Mouse (Mus musculus) urinary bladder, adult 18-20 months (tissue): ENCODE data around the gene Ets1.

Source experiments
- DNase-seq, 2 experiments: peaks; one replicate each; pipeline ENCODE4 v3.0.0; 2022; ENCODE audit warnings: low spot score in 2 of 2, mixed read lengths in 2 of 2

The Ets1 gene

DNA sequence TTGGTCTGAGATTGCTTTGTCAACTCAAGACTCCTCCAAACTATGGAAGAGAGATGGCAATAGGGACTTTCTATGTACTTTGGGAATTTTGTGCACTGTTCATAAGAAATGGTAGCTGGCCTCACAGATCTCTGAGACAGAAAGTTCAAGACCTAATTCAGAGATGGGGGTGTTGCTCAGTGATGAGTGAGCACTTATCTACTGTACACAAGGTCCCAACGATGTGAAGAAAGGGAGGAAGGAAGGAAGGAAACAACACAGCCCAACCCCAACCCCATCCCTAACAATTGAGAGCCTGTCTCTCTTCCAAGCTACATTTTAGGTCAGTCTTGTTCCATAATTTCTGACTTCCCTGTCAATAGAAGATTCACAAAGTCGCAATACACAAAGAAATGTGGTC, 125.3 kb downstream of the Ets1 start:
- DNase-seq = no peak

DNA sequence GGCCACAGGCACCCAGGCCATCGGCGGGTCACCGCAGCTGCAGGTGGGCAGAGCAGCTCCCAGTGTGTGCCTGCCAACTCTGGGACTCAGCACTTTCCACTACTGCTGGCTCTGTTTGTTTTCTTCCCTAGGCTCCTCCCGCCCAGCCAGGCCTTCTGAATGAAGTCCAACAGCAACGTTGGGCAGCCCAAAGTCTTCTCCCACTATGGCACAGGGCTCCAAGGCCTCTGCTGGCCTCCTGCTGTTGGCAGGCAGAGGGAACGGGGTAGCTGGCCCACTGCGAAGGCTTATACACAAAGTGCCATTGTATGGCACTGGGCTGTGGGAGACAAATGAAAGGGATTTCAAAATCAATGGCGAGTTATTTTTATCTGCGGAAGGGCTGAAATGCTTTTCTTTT, 128.4 kb downstream of the Ets1 start:
- DNase-seq = no peak

DNA sequence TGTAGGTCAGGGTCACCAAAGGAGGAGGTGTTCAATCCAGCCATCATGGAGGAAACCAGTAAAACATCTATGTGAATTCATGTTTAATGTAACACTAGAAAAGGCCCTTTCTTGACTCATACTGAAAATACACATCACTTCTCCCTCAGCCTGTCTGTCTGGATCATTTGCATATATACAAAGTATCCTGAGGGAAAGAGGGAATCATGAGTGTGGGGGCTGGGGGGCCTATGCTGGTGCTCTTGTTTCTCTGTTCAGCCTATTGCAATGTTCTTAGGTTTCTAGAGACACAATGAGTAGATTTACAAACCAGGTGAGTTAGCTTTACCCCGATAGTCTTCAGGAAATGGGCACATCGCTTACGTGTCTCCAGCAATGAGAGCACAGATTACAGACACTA, 129.1 kb downstream of the Ets1 start:
- DNase-seq = no peak

DNA sequence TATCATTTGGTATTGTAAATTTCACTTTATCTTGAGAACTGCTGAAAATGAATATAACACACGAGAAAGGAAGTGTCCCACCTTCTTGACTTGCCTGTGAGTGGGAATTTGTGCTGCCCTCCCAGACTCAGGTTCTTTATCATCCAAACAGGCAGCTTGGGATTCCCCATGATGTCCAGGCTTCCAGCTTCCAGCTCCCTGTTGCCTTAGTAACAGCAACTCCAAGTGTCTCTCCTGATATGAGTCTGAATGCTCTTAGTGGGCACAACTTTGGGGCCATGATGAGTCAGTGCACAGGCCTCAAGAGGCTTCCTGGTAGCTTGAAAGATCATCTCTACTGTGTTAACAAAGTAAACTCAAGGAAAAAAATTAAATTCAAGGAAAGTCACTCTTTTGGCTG, 142.8 kb downstream of the Ets1 start:
- DNase-seq = no peak

DNA sequence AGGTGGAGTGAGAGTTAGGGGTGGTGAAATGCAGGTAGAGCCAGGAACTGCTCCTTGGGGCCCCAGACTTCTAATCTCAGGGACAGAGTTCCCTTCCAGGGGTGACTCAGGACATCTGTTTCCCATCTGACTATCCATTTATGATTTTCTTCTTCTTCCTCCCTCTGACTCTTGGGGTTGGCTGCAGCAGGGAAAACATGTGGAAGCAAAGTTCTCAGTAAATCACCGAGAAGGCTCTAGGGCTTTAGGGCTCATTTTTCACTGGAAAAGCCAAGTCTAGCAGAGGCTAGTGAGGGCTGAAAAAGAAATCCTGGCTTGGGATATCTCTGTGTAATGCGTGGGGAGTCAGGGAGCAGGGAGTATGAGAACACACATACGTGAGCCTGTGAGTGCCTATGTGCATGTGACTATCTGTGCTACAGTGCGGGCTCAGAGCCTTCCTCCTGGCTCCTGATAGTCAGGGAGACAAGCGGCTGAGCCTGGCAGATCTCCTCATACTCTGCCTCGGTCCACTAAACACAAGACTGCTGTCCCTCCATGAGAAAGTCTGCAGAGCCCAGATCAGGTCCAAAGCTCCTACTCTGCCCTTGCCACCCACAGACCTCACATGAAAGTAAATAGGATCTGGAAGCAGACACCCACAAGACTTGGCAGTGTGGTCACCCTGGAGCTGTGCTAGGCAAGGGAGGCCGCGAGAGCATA, 146.5 kb downstream of the Ets1 start:
- no peak for DNase-seq

DNA sequence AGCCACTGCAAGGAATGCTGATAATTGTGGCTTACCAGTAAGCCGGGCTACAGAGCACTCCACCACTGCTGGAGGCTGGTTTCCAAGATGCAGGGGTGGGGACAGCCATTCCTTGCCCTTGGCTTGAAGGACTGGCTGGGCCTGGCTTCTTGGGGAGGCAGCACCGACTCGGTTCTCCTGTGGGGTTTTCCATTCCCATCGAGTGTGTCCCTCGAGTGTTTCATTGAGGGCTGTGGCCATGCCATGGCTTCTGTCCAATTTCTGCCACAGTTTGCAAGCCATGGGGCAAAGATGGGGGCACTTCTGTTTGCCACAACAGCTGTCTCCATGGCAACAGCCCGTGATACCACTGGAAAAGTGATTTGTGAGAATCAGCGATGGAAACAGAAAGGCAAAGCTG, 151.1 kb downstream of the Ets1 start:
- no peak for DNase-seq

DNA sequence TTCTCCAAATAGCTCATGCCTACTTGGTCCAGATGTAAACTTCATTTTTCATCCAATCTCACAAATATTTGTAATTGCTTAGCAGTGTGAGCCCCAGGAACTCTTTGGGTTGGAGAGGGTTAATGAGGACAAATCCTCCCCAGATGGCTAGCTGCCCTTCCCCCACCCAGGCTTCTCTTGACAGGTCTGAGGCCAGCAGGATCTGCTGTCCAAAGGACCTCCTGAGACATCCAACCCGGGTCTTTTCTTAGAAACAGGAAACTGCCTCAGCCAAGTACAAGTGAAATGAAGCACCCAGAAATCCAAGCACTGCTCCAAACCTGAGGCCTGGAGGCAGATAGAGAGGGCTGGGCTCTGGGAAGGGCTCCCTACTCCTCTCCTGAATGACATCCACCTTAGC, 151.6 kb downstream of the Ets1 start:
- no peak for DNase-seq

DNA sequence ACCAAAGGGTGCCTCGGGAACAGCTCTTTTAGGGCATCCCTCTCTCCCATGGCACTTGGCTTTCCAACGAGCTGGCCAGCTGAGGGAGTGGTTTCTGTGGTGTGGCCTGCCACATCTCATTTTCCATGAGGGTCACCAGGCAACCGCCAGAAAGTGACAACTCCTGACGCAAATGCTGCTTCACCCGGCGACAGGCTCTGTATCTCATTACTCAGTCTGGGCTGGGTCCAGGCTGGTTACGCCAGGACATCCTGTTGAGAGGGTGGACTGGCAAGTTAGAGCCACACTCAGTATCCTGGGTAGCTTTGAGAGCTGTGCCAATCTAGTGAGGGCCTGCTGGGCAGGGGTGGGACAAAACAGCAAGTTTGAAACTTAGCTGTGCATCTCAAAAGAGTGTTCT, 153.3 kb downstream of the Ets1 start:
- no peak for DNase-seq

DNA sequence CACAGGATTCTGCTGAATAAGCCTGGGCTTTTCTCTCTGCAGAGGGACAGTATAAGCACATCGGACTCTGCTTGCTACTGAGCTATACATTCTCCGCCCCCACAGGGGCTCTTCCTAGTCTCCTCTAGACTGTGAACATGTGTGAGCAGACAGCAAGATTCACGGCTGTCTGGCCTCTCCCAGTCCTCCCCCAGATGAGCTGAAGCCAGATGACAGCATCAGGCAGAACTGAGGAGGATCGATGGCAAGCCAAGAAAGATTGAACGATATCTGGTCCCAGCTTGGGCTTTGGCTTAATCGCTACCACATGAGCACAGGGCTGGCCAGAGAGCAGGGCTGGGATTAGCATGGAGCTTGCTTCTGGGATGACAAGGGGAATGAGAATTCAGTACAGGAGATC, 155.7 kb downstream of the Ets1 start:
- DNase-seq = no peak

DNA sequence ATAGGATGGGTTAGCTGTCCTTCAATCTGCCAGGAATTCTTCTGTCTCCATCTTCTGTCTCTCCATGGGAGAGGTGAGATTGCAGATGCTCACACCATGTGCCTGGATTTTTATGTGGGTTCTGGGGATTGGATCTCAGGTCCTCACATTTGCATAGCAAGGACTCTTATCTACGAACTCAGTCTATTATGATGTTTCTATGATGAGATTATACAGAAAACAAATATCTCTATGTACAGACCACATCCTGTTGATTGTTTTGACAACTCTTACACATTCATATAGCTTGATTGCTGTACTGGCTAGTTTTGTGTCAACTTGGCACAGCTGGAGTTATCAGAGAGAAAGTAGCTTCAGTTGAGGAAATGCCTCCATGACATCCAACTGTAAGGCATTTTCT, 162.2 kb downstream of the Ets1 start:
- no peak for DNase-seq

DNA sequence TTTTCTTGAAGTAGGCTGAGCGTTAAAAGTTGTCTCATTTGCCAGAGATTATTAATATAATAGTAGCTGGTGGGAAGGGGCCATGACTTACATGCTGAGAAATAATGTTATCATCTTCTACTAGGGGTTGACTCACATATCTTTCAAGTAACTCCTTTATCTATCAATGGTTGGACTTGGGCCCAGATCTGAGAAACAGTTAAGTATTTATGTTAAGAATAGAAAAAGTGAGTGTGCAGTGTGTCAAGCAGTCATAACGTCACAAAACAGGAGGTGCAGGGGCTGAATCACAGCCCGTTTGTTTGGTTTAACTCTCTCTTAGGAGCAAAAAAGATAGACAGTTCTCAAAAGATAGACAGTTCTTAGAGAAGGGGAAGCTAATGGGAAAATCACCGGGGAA, 170.1 kb downstream of the Ets1 start:
- no peak for DNase-seq
